Mouse (Mus musculus) adrenal gland, postnatal 36 days (tissue): ENCODE results near the gene Ciao2a. TPM values are rescaled to one million over a fixed set of nuclear protein-coding genes. Genes with fewer than 3 reads are reported as not detected.
A peak's percentile ranks its signal among the peaks of the same experiment; 100 is the strongest.

Experiments
- DNase-seq, 2 experiments: peaks; one replicate each; pipeline ENCODE4 v3.0.0; 2021; ENCODE audit warnings: mixed read lengths in 1 of 2
- long read RNA-seq, 2 experiments: library from polyadenylated mRNA; stranded (forward); transcript quantifications; one replicate each; pipeline ENCODE4 v2.0.0; 2021; ENCODE audit warnings: borderline sequencing depth in 2 of 2
- total RNA-seq, 2 experiments: library from RNA; stranded (reverse); gene quantifications; 2 replicates each; pipeline ENCODE4 v1.2.3; 2021

The Ciao2a gene
- total RNA-seq: 10 to 100 TPM; 69.2 to 89.1 TPM
- long read RNA-seq, experiment 1, transcript Ciao2a-201 (5 exons, 1,240 nt): major isoform, 98 of 106 reads
- long read RNA-seq, experiment 1, partial matches to known transcripts: 0 of 106 reads
- long read RNA-seq, experiment 1, other reads (novel, unspliced or antisense): 8 of 106 reads
- long read RNA-seq, experiment 2, transcript Ciao2a-201 (5 exons, 1,240 nt): major isoform, 27 of 32 reads
- long read RNA-seq, experiment 2, partial matches to known transcripts: 2 of 32 reads
- long read RNA-seq, experiment 2, other reads (novel, unspliced or antisense): 3 of 32 reads

DNA sequence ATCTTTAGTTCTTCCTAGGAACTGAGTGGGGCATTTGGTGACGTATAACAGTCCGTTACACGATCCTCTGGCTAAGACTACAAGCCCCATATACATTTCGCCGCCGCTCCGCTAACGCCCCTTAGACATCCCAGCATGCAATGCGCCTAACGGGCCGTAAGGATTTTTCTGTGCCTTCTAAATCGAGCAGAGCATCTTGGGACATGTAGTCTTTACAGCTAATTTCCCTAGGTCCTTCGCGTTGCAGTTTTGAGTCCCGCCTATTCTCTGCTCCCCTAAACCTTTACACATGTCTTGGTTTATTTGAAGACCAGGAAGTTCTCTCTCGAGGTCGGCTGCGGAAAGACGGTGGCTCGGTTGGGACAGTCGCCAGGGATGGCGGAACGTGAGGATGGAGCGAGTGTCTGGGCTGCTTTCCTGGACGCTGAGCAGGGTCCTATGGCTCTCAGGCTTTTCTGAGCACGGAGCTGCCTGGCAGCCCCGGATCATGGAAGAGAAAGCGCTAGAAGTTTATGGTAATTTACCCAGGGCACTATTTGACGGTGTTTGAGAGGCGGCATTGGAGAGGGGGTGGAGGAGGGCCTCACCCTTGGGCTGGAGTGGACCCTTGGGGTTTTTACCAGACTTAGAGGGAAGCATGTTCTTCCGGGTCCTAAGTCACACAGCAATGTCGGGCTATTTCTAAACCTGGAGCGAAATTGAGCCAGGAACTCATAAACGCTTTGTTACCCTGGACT is at the start of gene Ciao2a, which contains the start of gene Snx1:
Gene Ciao2a (plus strand): TSS at position 156 of the 737 bp plus-strand sequence.
Gene Snx1 (minus strand): TSS at position 132 of the 737 bp plus-strand sequence.
- DNase-seq: peak; percentile 93 to 94

DNA sequence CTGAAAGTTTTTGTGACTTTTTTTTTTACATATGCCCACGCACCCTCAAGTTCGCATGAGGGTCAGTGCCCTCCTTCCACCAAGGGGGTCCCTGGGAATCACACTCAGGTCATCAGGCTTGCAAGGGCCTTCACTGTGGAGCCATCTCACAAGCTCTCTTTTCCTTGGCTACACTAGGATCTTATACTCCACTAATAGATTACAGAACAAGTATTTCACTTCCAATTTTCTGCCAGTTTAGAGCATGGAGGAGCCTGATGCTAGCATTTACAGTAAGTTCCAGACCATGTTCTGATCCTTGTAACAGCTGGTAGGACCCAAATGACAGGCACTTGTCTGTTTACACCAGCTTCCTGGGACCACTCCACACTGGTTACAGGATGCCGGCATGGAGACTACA is 48.3 kb upstream of the Ciao2a start:
- no peak for DNase-seq

DNA sequence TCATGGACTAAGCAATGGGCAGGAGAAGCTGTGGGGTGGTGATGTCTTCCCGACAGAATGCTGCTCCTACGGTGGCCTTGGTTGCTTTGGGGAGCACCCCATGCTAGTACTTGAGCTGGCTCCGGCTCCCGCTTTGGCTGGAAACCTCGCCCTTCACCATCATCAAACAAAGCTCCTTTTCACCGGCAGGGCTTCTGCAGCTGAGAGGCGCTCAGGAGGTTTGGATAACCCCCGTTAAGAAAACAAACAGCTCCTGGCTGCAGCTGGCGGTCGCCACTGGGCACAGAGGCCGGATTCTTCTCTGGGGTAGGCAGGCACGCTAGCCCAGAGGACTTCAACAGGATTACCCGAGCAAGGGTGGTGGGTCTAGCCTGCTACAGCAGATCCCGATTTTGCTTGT is 47.9 kb upstream of the Ciao2a start:
- DNase-seq: no peak

DNA sequence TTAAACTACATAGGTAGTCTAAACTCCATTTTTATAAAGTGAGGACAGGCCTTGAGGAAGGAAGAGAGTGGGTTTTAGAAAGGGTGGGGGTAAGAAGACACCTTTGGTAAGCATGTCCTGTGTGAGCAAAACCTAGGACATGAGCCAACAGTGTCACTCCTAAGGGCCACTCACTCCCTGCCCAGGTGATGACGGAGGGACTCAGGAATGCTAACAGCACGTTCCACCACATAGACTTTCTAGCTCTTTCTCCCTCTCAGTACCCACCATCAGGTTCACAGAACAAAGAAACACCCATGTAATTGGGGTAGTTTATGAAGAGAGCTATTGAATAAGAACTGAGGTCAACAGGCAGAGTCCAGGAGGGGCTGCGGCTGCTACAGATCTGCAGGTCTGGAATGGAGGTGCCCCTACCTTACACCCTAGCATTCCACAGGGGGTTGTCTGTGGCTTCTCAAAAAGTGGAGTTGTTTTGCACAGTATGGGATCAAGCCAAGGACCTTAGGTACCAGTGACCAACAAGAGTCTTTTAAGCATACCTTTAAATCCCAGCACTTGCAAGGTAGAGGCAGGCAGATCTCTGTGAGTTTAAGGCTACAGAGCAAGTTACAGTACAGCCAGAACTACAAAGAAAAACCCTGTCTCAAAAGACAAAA is 45.5 kb upstream of the Ciao2a start:
- DNase-seq: no peak

DNA sequence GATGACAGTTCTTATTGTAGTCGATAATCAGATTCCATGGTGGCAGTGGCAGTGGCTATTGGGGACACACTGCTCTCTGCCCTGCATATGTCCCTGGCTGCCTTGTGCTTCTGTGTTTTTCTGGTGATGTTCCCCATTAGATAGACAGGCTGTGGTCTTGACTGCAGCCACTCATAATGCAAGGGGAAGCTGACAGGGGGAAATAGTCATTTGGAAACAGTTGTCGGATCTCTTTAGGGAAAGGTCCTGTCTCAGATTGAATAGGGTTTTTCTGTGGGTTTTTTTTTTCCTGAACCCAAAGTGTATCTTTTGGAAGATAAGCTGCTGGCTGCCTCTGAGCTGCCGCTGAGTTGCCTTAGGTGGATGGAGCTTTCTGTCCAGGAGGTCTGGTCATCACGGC is 44.4 kb upstream of the Ciao2a start:
- DNase-seq: no peak

DNA sequence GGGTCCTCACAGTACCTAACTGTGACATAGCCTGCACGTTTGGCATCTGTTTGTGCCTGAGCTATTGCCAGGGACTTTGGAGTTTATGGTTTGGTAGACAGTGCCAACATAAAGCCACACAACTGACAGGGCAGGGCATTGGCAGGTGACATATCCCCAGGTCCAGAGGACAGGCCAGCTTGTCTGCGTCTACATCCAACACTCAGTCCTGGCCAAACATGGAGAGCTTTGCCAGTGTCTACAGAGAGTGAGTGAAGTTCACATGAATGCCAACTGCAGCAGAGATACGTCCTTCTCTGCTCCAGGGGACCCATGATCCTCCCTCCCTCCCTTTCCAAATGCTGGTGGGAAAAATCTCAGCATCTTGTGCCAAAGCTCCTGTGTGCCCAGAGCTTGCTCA is 42.2 kb upstream of the Ciao2a start:
- DNase-seq: no peak

DNA sequence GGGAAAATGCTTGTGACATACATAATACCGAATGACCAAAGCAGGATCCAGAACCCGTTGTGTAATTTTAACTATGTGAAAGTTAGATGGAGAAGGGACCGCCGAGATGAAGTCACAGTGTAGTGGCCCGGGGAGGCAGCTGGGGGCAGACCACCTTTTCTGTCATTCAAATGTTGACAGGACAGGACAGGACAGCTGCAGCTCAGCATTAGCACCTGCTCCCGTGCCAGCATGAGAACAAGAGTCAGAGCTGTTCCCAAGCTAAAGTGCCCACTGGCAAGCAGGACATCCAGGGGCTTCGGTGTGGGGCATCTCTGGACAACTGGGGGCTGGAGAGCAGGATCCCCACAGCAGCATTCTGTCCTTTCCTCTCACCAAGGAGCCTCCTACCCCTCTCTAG is 39.3 kb upstream of the Ciao2a start:
- no peak for DNase-seq

DNA sequence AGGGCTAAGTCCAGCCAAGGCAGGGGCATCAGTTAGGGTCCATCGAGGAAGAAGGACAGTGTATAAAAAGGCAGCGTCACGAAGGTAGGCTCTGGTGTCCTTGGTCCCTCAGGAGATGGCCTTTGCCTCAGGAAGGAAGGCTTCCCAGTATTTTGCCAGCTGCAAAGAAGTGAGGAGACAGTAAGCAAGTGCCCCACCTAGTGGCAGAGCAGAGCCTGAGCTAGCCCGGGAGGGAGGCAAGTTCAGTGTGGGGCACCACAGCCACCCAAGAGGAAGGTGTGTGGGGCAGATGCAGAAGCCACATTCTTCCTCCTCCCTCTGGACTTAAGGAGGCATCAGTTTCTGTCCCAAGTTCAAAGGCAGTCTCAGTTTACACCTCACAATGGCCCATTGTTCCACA is 38.0 kb upstream of the Ciao2a start:
- peak; percentile 74 to 85 for DNase-seq

DNA sequence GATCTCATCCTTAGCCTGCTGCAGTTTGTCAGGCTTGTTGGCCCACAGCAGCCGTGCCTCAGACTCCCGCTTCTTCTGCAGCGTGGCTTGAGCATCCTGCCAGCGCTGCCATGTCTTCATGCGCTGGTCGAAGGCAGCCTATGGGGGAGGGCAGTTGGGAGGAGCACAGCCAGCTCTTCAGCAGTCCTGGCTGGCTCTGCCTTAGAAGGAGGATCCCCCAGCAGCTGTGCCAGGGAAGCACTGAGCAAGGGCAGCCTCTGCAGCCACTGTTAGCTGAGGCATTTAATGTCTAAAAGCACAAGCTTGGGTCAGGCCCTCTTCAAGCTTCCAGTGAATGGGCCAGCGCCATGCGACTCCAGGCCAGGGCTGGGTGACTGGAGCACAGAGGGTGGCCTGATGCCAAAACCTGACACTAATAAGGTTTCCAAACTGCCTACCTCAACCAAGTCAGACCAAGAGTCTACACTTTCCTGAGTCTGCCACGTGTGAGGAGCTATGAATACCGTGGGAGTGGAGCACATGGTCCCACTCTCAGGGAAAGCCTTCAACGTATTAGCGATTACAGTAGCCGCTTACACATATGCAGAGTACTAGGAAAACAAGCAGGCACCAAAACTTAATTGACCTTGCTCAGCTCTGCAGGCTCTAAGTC is 35.7 kb upstream of the Ciao2a start:
- DNase-seq: peak; percentile 28 to 43

DNA sequence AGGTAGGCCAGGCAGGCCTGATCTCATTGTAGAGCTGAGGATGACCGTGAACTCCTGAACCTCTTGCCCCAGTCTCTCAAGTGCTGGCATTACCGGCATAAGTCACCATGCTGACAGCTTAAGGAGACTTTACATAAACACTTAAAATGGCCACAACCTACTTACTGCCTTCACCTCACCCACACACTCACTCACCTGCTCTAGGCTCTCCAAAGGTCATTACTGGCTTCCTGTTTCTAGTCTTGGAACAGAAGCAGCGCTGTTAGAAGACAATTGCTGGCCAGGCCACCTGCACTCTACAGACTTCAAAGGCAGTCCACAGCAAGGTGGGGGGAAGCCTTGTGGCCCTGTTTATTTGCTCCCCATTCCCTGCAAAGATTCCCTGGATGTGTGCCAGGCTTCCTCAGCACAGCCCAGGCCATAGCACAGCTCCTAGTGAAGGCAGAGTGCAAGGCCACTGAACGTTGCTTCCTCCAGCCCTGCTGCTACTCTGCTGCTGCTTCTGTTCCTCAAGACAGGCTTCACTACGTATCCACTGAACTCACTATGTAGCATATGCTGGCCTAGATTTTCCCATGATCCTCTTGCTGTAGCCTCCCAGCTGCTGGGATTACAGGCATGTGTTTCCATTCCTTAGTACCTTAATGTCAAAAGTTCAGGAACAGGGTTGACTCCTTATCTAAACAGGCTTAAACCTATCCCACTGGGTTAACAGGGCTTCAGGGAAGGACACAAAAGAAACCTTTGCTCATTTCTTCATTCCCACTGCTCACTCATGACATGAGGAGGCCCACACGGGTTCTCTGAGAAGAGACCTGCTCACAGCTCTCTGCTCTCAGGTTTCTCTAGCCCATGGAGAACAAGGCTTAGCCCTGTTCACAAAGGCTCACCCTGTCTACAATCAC is 34.8 kb upstream of the Ciao2a start:
- peak; percentile 35 to 37 for DNase-seq

DNA sequence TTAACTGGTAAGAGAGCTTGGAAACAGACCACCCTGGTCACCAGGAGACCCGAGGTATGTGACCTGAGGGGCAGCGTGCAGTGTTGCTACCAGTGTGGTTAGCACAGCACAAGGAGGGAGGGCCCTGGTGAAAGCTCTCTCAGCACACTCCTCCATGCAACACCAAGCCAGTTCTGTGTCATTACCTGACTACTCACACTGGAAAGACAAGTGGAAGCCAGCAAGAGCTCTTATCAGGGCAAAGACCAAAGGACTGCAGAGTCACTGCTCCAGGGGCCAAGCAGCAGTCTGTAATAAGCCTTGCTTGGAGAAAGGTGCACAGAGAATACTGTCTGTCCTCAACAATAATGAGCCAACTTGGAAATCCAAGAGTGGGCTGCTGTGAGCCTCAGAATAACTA is 33.7 kb upstream of the Ciao2a start:
- DNase-seq: no peak

DNA sequence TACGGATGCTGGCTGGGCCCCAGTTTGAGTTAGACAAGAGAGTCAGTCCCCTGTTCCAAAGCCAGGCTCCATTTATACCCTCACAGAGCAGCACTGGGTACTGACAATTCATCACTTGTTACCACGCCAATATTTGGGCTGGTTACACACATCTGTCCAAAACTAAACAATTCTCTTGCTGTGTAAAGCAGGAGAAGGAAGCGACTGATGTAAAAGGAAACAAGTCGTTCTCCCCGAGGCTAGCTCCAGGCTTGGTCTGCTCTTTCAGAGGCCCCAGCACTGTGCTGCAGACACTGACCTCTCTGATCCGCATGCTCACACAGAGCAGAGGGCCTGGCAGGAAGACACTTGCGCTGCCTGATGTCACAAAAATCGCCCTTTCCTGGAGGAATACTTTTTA is 24.8 kb upstream of the Ciao2a start:
- DNase-seq: no peak

DNA sequence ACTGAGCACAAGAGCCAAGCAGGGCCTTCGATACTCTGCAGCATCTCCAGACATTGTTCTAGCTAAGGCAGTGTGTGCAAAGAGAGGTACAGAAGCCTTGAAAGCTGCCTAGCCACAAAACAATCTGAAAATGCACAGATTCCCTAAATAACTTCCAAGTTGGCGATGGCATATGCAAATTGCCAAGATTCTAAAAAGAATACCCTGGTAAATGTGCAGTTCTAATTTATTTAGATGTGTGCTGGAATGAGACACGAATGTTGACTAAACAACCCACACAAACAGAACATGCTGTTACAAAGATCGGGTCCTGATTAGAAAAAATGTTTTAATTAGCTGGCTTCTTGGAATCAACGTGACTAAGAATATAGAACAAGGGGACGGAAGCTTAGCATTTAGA is 23.7 kb upstream of the Ciao2a start:
- no peak for DNase-seq

DNA sequence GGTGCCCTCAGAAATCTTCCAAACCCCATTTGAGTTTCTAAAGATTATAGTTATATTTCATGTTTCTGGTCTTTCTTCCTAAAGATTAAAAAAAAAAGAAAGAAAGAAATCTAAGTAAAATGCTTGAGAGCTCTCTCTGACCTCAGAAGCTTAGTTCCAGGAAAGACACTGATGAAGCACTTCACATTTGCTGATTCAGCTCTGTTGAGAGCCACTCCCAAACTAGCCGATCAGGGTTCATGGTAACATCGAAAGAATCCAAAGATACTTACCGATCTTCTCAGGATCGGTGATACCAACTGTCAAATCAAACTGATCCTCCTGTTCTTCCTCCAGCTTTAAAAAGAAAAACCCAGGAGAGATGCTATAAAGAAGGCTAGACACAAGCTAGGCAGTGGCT is 21.8 kb upstream of the Ciao2a start:
- no peak for DNase-seq

DNA sequence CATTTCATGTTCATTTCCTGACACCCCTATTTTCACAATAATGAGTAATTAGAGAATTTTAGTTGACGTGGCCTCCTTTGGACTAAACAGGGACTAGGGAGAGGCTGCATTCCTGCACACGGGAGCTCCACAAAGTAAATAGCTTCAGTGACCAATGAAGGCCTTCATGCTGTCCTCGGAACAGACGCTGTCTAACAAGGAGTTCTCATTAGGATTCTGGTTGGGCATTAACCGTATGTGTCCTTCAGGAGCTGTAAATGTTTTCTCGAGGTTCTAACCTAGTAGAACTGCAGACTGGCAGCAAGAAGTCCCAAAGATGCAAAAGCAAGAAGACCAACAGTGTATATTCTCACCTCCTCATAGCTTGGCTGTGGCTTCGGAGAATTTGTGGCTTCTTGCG is 21.2 kb upstream of the Ciao2a start:
- DNase-seq: no peak

DNA sequence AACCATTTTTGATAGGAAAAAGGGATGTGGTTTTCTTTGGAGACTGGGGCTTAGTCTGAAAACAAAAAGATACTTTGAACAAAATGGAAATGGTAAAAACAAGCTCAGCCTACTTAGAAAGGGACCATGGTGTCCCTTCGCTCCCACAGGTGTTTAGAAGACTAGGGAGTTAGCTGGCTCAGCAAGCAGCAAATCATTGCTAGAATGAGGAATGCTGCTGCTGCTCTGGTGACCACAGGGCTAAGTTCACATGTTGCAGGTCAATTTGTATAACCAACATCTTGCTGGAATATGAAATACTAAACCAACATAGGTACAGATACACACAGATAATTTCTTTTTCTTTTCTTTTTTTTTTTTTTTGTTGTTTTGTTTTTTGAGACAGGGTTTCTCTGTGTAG is 16.8 kb upstream of the Ciao2a start:
- no peak for DNase-seq

DNA sequence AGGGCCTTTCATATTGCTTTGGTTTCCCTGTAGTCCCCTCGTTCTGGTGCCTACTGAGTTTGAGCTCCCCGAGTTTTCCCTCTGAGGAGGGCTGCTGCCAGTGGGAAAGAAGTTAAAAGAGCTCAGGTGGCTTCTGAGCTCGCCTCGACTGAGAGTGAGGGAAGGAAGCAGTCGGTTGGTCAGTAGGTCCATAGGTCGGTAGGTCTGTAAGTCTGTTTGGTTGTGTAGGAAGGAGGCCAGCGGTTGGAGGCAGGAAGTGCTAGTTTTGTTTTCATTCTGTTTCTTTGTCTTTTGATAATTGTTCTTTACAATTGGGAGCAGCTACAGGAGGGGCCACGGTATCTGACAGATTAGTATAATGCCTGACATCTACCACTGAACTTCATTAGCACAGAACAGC is 16.3 kb upstream of the Ciao2a start:
- no peak for DNase-seq

DNA sequence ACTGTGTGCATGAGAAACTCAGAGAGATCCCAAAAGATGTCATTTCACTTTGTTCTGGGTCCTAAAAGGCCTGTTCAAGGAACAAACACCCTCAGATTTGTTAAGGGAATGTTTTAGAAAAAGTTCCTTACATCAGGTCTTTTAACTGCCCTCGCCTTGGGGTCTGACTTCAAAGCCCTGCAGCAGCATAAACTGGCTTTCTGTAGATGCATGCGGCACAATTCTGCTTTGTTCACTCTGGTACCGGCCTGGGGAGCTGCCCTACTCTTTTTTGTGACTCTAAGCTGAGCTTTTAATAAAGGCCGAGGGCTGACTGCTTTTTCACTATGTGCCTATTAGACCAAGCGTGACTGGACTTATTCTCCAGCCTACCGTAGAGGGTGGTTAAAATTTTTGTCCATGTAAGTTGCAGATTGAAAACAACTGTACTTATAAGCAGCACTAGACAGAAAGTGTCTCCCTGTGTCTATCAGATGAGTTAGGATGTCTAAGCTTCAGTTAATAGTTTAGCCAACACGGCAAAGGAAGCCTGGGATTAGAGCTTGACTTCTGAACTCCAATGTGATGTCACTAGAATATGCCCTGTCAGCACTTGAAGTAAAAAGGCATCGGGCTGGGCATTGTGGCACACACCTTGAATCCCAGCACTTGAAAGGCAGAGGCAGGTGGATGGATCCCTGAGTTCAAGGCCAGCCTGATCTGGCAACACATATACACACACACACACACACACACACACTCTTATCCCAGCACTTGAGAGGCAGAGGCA is 15.6 kb upstream of the Ciao2a start:
- DNase-seq: no peak

DNA sequence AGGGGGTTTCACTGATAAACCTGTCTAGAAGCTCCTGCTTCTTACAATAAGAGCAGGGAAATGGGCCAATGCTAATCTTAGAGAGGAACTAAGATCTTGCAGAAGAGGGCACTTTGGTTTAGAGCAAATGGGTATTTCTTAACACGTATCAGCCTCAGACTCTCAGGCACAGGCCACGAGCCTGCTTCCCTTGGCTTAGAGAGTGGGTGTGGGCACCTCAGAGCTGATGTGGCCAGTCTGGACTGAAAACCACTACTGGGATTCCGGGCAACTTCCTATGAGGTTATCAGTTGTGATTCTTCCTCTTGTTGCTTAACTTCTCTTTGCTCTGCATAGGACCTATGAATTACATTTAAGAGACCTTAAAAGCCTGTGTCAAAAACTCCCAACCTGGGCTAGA is 12.1 kb upstream of the Ciao2a start:
- no peak for DNase-seq

DNA sequence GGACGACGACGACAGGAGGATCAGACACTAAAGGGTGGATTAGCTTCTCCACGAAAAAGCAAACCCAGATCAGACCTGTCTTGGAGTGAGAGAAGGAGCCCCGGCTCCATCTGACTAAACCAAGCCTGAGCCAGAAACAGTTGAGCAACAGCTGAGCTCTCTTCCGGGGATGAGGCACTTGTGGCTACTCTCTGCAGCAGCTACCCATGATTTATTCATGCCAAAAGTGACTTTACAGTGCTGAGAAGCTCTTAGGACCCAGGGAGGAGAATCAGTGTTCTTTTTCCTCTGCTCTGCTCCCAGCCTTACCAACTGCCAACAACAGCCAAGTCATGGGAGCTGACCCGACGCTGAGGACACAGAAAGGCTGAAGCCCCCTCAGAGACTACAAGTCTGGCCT is 9.5 kb upstream of the Ciao2a start:
- DNase-seq: peak; percentile 67 to 68

DNA sequence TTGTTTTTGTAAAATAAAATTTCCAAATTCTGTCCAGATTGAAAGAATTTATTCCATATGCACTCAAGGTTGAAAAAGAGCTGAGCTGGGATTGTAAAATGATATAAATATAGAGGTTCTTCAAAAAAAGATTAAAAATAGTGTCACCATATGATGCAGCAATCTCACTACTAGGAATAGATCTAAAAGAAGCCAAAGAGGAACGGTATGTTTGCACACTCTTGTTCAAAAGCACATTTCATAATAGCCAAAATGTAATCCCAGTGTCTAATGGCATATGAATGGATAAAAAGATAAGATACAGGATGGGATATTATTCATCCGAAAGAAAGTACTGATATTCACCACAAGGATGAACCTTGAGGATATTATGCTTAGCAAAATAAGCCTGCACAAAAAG is 6.9 kb upstream of the Ciao2a start:
- DNase-seq: no peak
